Comparison of ENCODE assay signal across 16 mouse cellular contexts in the genomic region with DNA sequence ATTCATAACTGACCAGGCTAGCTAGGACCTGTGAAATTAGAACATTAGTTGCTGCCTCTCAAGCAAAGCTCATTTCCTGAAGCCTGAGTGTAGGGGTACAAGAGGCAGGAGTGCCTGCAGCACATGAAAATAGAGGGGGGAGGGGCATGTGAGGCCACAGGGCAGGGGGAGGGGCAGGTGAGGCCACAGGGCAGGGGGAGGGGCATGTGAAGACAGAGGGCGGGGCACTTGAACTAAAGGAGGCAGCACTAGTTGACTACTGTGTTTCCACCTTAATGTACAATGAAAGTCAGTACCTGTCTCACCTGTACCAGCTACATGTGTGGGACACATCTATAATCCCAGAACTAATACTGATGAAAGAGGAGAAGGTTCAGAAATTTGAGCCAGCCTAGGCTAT. TPM values are rescaled to one million over a fixed set of nuclear protein-coding genes. Genes with fewer than 3 reads are reported as not detected.
"Had no signal": no experiment of that assay in that cellular context is flagged by ENCODE, and none has a peak within 500 bp of the region (broad histone marks: within the 10 kb centered on the region; RNA-seq: fewer than 3 reads in every experiment).

No protein-coding gene starts in this region.

- H3K9me3 ChIP-seq: kidney, embryonic 15.5 days; stomach, embryonic 15.5 days had no signal

- H3K9ac ChIP-seq: kidney, embryonic 15.5 days; liver, embryonic 14.5 days; lung, embryonic 14.5 days; stomach, embryonic 15.5 days had no signal

- H3K4me3 ChIP-seq: kidney, embryonic 15.5 days; left cerebral cortex, adult 2 months; stomach, embryonic 15.5 days had no signal

- ATAC-seq: inflammation-experienced regulatory T-cells, adult 6 months; lung, postnatal 0 days had no signal

- H3K4me2 ChIP-seq: kidney, embryonic 15.5 days; liver, embryonic 11.5 days; lung, embryonic 14.5 days; midbrain, embryonic 11.5 days; stomach, embryonic 15.5 days had no signal

- H3K27me3 ChIP-seq: kidney, embryonic 15.5 days; stomach, embryonic 15.5 days had no signal

- H3K36me3 ChIP-seq: kidney, embryonic 15.5 days; stomach, embryonic 15.5 days had no signal

- H3K27ac ChIP-seq: kidney, embryonic 15.5 days; left cerebral cortex, adult 2 months; liver, embryonic 14.5 days; stomach, embryonic 15.5 days had no signal

- DNase-seq: kidney, adult 18-20 months; kidney, postnatal 10 days; layer of hippocampus, postnatal 36 days; lung, embryonic 14.5 days; lung, postnatal 4 days; midbrain, embryonic 14.5 days; spleen, adult 18-20 months; thymus, postnatal 25 days had no signal

RNA-seq across cellular contexts. Expression of a gene that starts 14.8 kb away (rescaled TPM):
- polyA plus RNA-seq: inflammation-experienced regulatory T-cells, adult 6 months had no signal
